Mouse (Mus musculus) mesoderm, embryonic 11.5 days (tissue): ENCODE data around the gene Kbtbd8.

ENCODE experiments used
- DNase-seq: peaks from one replicate; pipeline ENCODE4 v3.0.0-alpha.2; 2012; ENCODE audit warnings: low read depth, low spot score

Gene Kbtbd8

DNA sequence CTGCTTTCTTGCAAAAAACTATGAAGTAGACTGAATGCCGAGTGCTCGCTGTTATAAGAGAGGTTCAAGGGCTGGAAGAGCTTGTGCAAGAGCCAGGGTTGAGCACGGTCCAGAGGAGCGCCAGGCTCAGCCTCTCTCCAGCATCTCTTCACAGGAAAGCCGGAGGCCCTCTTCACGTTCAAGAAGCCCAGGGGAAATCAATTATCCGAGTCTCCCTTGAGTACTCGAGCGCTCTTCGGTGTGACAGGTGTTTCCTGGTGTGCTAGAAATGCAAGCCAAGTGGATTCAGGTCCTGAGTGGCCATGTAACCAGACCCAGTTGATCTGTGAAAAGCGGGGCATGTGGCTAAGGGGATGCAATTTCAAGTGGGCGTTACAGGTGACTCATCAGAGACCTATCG, at the start of gene Kbtbd8:
Kbtbd8 (plus strand) TSS at position 295 of the 400 bp plus-strand sequence.
- DNase-seq = peak; percentile 26

DNA sequence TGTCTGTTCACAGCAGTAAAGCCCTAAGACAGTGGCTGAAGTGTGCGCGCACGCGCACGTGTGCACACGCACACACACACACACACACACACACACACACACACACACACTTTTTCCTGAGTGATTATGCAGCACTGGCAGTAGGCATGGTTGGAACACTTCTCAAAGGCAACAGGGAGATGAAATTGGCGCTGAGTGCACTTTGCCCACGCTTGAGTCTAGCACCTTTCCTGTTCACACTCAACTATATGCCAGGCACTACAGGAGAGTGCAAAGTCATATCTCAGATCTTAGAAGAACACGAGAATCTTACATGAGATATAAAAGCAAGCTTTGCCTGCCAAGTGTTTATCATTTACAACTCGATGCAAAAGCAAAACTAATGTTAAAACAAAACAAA, 47.3 kb upstream of the Kbtbd8 start:
- no peak for DNase-seq

DNA sequence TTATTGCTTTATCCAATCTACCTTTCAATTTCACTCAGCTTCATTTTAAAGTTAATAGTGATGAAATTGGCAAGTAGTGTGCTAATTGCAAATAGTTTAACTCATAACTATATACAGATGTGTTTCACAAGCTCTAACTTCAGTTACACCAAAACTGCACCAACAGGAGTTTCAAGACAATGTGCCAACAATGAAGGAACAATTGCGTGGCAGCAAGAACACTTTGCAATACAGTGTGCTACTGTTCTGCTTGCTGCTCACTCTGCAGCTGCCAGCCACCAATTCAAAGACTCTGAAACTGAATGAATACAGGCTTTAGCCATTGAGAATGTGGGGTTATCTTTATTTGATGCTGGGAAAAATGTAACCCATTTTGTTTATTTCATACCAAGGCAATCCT, 31.8 kb upstream of the Kbtbd8 start:
- DNase-seq = no peak

DNA sequence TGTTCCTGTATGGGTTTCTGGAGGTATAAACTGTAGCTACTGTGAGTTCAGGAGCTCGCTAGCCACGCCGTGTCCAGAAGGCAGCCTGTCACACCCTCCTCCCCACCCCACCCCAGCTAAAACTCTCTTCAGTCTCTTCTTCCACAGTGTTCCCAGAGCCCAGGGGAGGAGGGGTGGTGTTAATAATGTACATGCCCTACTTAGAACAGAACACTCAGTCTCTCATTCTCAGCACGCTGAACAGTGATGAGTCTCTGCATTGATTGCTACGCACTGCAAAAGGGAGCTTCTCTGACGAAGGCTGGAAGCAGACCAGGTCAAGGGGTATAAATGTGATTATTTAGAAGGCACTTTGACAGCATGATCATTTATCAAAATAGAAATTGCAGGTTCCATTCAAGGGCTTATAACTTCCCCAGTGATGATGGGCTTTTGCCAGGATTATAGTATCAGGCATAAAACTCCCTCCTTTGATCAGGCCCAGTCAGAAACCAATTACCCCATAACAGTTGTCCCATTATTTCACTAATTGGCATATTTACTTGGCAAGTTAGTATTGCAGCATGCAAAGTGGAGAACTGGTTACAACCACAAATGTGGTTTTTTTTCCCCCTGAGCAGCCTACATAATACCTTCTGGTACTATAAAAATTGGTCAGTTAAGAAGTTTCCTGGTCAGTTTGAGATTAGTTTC, 29.7 kb upstream of the Kbtbd8 start:
- DNase-seq = no peak

DNA sequence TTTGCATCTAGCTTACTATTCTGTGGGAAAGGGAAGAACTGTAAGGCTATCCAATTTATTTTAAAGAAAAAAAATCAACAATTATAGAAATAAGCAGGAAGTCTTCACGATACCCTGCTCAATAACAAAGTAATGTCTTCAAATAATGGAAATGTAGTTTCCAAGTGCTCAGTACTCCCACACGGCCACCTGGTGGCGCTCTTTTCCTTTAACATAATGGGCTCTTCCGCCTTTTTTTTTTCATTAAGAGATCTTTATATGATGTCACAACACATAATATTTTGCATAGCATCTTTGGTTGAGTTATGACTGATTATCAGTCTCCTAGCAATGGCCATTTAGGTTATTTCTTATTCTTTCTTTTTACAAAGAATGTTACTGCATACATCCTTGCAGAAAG, 29.0 kb upstream of the Kbtbd8 start:
- DNase-seq = peak; percentile 39

DNA sequence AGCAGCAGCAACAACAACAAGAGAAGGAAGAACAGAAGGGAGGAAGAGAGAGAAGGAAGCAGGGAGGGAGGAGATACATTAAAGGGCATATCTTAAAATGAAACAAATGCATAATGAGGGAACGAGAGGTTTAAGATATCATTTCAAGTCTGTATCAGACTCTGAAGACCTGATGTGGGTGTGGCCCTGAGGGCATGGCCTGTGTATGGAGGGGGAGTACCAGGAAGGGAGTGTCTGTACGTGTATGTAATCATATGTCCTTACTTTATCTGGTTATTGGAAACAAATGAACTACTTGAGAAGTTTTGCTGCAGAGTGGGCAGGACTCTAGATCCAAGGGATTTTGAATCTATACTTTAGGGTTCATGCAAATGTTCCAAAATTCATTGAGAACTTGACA, 22.3 kb upstream of the Kbtbd8 start:
- no peak for DNase-seq

DNA sequence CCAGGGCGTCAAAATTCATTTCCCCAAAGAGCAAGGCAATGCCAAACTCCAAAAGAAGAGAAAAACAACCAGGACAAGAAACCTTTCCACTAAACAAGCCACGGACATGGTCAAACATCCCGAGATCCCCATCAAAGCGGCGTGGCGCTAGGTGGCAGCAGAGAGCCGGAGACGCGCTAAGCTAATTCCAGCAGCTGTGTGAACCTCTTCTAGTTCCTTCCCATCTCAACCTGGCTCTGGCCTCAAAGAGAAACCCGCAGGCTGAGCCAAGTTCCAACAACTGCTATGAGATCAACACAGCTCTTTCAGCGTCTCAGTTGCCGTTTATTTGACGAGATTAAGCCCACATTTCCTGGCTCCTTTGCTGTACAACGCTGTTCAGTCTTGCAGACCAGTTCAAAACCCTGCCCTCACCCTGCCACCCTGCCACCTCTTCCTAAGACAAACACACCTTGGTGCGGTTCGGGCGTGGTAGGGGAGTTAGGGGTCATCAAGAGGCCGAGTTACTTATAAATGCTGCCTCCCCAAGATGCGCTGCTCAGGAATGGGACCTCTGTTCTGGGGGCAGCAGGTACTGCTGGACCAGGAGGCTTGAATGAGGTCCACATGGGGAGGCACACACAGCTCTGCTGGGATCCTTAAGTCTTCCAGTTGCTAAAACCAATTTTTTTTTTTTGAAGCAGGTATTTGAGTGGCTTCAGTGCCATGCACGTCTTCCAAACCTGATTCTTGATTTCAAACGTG, 18.5 kb upstream of the Kbtbd8 start:
- DNase-seq = peak; percentile 84

DNA sequence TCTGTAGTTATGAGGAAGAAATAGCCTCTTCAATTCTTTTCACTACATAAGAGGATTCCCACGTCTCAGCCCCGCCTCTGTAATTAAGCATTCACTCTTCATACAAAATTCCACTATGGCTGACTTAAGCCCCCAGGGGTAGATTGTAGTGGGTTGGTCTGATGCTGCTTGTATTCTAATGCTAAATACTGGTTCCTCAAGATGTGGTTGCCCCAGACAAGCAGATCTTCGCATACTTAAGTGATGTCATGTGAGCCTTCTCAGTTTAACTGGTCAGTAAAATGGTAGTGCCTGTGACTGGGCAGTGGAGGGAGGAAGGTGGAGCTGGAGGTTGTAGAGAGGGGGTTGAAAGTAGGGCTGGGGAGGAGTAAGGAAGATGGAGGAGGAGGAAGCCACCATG, 13.3 kb upstream of the Kbtbd8 start:
- no peak for DNase-seq

DNA sequence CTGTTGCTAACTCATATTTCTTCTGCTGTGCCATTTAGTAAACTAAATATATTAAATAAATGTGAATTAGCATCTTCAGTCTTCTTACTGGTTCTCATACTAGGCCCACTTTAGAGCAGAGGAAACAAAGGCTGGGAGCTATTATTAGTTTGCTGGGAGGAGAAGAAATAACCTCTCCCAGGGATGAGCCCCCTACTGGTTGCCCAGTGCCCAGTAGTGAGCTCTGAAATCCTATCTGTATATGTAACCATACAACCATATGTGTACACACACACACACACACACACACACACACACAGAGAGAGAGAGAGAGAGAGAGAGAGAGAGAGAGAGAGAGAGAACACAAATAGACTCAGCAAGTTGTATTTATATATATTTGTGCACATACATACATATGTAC, 8.6 kb upstream of the Kbtbd8 start:
- no peak for DNase-seq

DNA sequence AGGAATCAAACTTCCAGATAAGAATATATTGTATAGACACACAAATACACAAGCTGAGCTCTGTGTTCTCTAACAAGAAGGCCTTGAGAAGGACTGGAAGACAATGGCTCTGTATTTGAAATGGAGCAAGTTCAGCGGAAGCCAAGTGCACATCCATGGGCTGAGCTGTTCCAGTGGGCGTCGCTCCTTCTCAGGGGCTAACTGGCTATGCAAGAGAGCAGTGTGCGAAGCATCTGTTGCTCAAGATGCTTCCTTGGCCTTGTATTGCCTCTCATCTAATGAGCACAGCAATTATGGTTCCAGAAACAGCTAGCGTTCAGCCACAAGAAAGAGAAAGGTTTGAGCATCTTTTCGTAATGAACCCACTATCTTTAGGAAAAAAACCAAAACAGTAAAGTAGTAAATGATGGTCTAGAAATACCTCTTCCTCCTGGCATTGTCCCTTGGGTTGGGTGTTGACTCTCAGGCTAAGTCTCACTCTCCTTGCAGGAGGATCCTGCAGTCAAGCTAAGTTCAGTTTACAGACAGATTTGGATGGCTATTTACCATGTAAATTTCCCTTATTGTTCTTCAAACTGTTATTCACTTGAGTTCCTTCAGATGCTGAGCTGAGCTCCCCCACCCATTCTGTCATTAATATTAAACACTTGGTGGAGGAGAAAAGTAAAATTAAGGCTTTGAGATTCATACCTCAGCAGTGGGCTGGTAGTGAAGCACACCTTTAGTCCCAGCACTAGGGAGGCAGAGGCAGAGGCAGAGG, 7.2 kb upstream of the Kbtbd8 start:
- DNase-seq = no peak

DNA sequence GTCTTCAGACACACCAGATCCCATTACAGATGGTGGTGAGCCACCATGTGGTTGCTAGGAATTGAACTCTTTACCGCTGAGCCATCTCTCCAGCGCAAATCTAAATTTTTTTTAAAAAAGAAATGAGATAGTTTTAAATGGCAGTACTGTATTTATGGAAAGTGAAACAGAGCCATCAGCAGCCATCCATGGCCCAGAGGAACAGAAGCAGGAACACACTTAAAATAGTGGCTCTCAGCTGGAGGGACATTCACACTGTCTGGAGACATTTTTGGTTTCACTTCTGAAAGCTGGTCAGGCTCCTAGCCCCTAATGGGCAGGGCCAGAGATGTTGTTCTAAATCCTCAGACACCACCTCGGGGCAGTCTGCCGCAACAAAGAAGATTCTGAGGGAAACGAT, 5.0 kb upstream of the Kbtbd8 start:
- DNase-seq = no peak

DNA sequence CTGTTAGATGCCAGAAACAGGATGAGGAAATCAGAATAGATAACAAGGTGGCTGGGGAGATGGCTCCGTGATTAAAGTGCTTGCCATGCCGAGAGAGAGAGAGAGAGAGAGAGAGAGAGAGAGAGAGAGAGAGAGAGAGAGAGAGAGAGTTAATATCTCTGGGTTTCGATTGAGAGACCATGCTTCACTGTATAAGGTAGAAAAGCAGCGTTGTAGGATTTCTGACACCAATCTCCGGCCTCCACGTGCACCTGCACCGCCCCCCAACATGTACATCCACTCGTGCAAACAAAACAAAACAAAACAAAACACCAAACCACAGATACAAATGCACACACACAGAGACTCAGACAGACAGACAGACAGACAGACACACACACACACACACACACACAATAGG, 527 bp upstream of the Kbtbd8 start:
- no peak for DNase-seq

DNA sequence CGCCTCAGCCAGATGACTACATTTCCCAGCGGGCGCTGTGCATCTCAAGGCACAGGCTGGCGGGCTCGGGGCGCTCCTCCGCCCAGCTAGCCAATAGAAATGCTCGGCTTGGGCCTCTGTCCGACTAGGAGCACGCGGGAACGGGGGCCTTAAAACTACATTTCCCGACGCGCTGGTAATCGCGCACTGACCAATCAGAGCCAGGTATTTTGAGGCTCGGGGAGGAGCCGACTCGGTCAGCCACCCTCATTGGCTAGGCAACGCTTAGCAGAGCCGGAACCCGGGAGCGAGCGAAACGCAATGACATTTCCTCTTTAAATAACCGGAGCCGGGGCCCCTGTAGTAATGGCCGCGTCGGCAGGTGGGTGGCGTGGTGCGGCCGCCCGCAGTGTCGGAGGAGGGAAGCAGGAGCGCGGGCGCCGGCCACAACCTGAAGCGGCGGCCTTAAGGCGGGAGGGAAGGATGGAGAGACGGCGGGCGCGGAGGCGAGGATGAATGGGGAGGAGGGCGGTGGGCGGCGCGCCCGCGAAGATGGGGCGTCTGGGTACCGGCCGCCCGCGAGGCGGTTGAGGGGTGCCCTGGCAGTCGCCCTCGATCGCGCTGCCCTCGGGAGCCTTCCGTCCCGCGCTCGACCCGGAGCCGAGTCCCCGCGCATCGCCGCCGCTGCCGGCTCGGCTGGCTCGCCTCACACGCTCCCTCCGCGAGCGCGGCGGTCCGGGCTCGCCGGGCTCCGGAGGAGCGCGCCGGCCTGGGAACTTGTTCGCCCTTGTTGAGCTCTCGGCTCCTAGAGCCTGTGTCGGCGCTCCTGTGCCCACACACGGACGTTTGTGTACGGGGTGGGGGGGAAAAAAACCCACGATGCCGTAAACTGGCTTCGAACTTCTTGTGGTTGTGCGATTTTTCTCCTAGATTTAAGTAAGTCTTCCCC, 838 bp downstream of the Kbtbd8 start:
- peak; percentile 99 for DNase-seq

DNA sequence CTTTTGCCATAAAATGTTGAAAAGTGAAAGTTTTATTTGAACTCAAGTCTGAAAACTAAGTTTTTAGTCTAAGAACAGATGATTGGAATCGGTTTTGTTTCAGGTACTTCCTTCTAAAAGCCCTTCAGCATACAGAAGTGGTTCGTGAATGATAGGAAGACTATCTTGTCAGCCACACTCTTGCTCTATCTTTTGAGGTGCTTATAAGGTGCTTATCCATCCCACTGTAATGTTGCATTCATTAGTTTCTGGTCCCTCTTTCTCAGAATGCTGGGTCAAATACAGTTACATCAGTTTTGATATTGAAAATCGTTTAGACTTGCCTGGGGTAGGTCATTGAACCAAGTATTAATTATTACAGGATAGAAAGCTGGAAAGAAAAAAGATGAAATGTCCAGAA, 2.3 kb downstream of the Kbtbd8 start:
- DNase-seq = no peak

DNA sequence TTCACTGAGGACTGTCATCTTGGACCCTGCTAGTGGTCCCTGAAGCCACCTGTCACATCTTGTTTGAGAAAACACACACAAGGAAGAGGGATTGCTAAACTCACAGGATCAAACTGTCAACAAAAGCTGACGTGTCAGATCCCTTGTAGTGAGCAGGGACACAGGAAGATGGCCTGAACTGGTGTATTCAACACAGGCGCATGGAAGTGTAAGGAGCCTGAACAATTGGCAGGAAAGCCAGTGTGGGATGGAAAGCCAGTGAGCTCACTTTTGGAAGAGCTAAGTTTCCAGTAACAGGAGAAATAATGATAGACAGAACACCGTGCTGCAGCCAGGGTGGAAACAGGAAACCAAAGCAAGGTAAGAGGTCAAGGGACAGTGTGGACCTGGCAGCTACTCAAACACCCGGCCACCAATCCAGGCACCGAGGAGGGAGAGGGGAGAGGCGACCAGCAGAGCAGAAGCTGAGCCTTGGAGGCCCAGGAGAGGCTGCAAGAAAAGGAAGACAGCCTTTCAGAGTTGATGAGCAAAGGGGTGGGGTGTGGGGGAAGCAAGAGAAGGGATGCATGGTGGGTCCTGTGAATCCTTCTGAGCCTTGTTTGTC, 33.0 kb downstream of the Kbtbd8 start:
- no peak for DNase-seq

DNA sequence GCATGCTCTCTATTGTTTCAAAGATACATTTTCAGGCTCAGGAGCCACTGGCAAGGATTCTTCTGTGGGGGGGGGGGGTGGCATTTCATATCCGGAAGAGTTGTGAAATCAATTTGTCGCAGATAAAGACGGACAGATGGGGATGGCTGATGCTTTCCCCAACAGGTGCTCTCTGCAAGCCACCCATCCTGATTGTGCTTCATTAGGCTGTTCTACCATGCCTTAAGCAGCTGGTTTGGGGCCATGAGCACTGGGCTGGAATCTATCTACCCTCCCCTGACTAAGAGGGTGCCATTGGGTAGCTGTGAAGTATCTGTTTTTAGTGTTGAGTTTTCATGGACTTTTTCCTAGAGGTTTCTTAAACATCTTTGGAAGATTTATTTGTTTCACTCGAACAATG, 33.8 kb downstream of the Kbtbd8 start:
- DNase-seq = no peak

DNA sequence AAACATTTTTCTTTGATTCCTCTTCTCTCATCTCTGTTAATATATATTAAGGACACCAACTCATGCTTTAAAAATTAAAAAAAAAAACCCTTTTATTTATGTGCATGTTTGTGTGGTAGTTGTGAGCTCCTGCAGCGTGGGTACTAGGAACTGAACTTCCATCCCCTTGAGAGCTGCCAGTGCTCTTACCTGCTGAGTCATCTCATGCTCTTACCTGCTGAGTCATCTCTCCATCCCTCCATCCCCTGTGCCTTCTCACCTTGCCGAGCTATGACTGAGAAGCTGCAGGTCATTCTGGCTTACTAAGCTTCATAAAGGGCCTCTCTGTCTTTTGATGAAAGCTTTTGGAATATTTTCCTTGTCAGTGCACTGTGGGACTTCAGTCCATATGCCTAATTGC, 34.5 kb downstream of the Kbtbd8 start:
- no peak for DNase-seq

DNA sequence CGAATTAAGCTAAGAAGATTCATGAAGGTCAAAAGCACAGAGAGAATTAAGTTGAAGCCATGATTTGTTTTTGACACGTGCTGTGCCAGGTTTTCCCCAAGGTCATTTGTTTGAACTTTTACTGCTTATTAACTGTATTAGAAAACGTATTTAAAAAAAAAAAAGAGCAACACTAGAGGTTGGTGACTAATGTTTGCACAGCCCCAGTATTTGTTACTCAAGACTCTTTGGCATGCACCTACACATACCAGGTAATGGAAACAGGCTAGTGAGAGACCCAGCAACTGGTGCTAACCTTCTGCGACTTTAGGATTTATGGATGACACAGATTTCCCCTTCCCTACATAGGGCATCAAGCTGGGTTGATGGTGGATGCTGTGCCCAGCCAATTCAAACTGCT, 46.9 kb downstream of the Kbtbd8 start:
- DNase-seq = no peak

DNA sequence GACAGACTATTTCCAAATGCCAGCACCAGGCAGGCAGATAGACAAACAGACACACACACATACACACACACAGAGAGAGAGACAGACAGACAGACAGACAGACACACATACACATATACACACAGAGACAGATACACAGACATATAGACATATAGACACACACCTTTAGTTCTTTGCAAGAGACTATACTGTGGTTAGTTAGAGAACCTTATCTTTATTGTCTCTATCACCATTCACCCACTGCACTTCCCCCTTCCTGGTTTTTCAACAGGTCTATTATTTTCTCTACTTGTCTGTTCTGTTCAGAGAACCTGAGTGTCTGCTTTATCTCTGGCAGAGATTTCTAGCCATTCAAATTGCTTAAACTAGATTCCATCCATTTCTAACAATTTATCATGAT, 48.6 kb downstream of the Kbtbd8 start:
- DNase-seq = no peak

DNA sequence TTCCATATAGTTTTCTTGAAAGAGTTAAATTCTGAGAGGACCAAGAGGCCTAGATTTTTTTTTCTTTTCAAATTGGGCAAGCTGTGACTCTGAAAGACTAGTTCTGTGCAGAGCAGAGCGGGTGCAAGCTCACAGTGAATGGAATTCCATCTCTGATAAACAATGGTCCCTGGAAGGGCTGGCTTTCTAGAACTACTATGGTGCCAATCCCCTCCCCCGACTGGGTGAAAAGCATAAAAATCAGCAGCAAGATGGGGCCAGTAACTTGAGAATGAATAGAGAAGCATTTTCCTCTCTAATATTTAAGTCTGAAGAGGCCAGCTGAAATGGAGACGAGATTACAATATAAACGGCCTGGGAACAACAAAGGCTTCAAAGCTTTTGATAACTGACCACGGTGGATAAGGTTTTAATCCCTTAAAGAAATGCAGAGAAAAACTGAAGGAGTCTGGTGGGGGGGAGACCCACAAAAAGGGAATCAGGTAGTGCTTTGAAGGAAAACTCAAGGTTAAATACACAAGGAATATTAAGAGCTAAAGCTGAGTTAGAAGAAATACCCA, 50.7 kb downstream of the Kbtbd8 start:
- no peak for DNase-seq

DNA sequence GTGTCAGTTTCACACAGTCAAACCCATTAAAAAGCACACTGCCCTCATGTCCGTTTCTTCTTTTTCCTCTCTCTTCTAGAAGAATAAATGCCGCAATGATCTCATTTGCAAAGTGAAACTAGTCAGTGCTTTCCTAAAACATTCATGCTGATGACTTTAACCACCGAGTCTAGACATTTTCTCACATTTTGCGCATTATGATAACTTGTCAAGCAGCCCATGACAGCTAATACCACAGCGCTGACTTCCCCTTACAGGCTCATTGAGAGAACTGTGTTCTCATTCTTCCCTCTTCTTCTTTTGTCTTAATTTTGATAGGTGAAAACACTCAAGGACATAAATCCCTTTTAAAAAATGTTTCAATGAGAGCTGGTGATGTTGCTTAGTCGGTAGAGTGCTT, 52.4 kb downstream of the Kbtbd8 start:
- DNase-seq = no peak
